Mouse (Mus musculus) heart, adult 2 months (tissue): ENCODE results near the gene Fchsd2. TPM values are rescaled to one million over a fixed set of nuclear protein-coding genes. Genes with fewer than 3 reads are reported as not detected.
A peak's percentile ranks its signal among the peaks of the same experiment; 100 is the strongest.

ENCODE experiments used
- DNase-seq, 2 experiments: peaks; one replicate each; pipeline ENCODE4 v3.0.0; 2021
- H3K27ac ChIP-seq: fragments of 200-600 bp; 2 replicates; pipeline ENCODE4 v1.8.1; 2022
- H3K27me3 ChIP-seq: fragments of 200-500 bp; 2 replicates; pipeline ENCODE4 v1.6.1; 2012; ENCODE audit warnings: mild to moderate bottlenecking, low read length, inconsistent platforms, mixed read lengths; ENCODE audit not compliant: control insufficient read depth, insufficient read depth
- H3K36me3 ChIP-seq: fragments of 200-500 bp; 2 replicates; pipeline ENCODE4 v1.6.1; 2012; ENCODE audit warnings: low read length, inconsistent platforms; ENCODE audit not compliant: control insufficient read depth, insufficient read depth
- H3K4me1 ChIP-seq: fragments of 200-500 bp; 2 replicates; pipeline ENCODE4 v1.6.1; 2011; ENCODE audit warnings: low read length; ENCODE audit not compliant: control insufficient read depth, insufficient read depth
- H3K4me3 ChIP-seq: fragments of 200-600 bp; 2 replicates; pipeline ENCODE4 v1.8.1; 2022
- H3K79me2 ChIP-seq: fragments of 200-500 bp; replicated peaks from 2 replicates; pipeline ENCODE4 v1.6.1; 2012; ENCODE audit warnings: mild to moderate bottlenecking, inconsistent platforms, low read length, moderate library complexity, mixed read lengths; ENCODE audit not compliant: control insufficient read depth, insufficient read depth
- H3K9ac ChIP-seq: fragments of 200-500 bp; 2 replicates; pipeline ENCODE4 v1.6.1; 2012; ENCODE audit warnings: low read depth, mild to moderate bottlenecking, control low read depth, inconsistent platforms, low read length, mixed read lengths
- CTCF ChIP-seq: fragments of 200-600 bp; IDR thresholded peaks from 2 replicates; pipeline ENCODE4 v1.8.1; 2022; ENCODE audit warnings: antibody characterized with exemption, mild to moderate bottlenecking, moderate library complexity
- EP300 ChIP-seq: fragments of 200-500 bp; IDR thresholded peaks from 2 replicates; pipeline ENCODE4 v1.6.1; 2011; ENCODE audit warnings: low read depth, low read length, control low read depth; ENCODE audit not compliant: insufficient read depth
- POLR2A ChIP-seq: fragments of 200-500 bp; IDR thresholded peaks from 2 replicates; pipeline ENCODE4 v1.6.1; 2011; ENCODE audit warnings: mild to moderate bottlenecking, low read depth, low read length, control low read depth; ENCODE audit not compliant: insufficient read depth
- WGBS: fragments of 180-500 bp; shearing (Covaris S2); methylation state at CpG from one replicate; pipeline ENCODE4 v1.1.7; 2018; 5-methylcytosine and 5-hydroxymethylcytosine counted together
- intact Hi-C: fragments of 180-260 bp; cut with DNase I; formaldehyde crosslinking; loops from one replicate; pipeline ENCODE4 v1.15.1; 2025
- polyA plus RNA-seq: library from polyadenylated mRNA; depleted of rRNA; stranded (reverse); fragments of >200 nt; gene quantifications from 2 replicates; pipeline ENCODE4 v1.2.3, GENCODE M21; 2012
- total RNA-seq, 2 experiments: library from RNA; stranded (reverse); gene quantifications; 2 replicates each; pipeline ENCODE4 v1.2.3; 2021

The Fchsd2 gene
- total and polyA plus RNA-seq, 3 experiments, result 5.6 to 22.4 (median 20.9) TPM

DNA sequence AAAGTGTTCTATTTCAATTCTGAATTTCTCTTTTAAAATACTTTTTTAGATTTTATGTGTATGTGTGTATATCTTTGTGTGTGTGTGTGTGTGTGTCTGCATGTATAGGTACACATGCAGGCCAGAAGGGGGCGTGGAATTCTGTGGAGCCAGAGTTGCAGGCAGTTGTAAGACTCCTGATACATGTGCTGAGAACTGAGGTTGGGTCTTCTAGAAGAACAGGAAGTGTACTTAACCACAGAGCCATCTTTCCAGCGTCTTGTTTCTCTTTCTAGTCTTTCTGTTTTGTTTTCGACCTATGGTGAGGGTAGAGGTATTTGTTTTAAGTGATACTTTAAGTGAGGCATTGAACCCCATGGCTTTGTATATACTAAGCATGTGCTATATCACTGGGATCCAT, 20.7 kb downstream of the Fchsd2 start:
- TF ChIP-seq CTCF (no peak), EP300 (no peak), POLR2A (no peak)
- Histone ChIP-seq H3K9ac (no peak overlapping the region), H3K36me3 (peaks cover 11% of the 10 kb centered on the region), H3K4me3 (no peak overlapping the region), H3K27ac (no peak overlapping the region), H3K4me1 (no peaks in the 10 kb centered on the region; the same call in none of the 2 replicates), H3K27me3 (no peaks in the 10 kb centered on the region), H3K79me2 (peaks cover 3% of the 10 kb centered on the region; the same call in 1 of the 2 replicates)
- DNase-seq, result no peak
- intact Hi-C loops, result loop anchor here (5.0 kb wide), 1 partner anchor 174 kb away; no protein-coding TSS in a partner anchor
- 86% methylated on average over 3 of the region's 3 CpGs for WGBS

DNA sequence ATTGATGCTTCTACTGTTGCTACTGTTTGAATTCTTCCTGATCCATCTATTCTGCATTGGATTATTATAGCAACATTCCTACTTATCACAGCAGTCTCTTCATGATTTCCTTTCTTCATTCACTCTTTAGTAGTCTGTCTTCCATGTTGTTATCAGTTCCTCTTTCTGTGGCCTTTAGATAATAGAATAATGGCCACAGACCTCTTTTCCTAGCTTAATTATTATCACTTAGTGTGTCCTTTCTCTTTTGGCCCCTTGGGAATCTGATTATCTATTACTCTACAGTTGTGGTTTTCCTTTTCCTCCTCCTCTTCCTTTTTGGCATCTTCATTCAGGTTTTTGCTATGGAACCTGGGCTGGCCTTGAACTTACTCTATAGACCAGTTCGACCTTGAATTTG, 21.7 kb downstream of the Fchsd2 start:
- Histone ChIP-seq H3K9ac (no peak overlapping the region), H3K27ac (no peak overlapping the region), H3K36me3 (peaks cover 13% of the 10 kb centered on the region), H3K79me2 (peaks cover 3% of the 10 kb centered on the region; the same call in 1 of the 2 replicates), H3K27me3 (no peaks in the 10 kb centered on the region), H3K4me1 (no peaks in the 10 kb centered on the region; the same call in none of the 2 replicates), H3K4me3 (no peak overlapping the region)
- TF ChIP-seq EP300 (no peak), POLR2A (no peak), CTCF (no peak)
- intact Hi-C loops, result loop anchor here (5.0 kb wide), 1 partner anchor 173 kb away; no protein-coding TSS in a partner anchor
- no peak for DNase-seq
- WGBS, result 45% methylated on average over 1 of the region's 1 CpGs

DNA sequence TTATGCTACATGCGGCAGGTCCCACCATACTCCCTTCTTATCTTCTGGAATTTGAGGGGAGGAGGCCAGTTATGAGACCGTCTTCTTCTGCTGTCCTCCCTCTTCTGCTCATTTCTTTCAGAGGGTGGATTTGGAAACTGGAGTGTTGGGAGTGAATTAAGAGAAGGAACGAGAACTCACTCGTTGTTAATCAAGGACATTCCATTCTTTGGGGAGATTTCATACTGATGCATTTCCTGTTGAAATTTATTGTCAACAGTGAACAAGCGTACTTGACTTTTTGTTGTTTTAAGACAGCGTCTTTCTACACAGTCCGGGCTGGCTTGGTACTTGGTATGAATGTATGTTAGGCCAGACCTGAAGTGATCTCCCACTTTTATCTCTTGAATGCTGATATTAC, 26.7 kb downstream of the Fchsd2 start:
- H3K27ac ChIP-seq, result no peak overlapping the region; the same call in 1 of the 2 replicates
- H3K36me3 ChIP-seq, result peaks cover 15% of the 10 kb centered on the region
- TF ChIP-seq EP300 (no peak), POLR2A (no peak), CTCF (no peak)
- intact Hi-C loops, result no loop called here
- WGBS, result 69% methylated on average over 7 of the region's 7 CpGs
- DNase-seq, result no peak
- H3K79me2 ChIP-seq, result peaks cover 7% of the 10 kb centered on the region; the same call in 1 of the 2 replicates
- H3K4me3 ChIP-seq, result no peak overlapping the region
- H3K9ac ChIP-seq, result no peak overlapping the region
- peaks cover 2% of the 10 kb centered on the region for H3K4me1 ChIP-seq
- H3K27me3 ChIP-seq, result no peaks in the 10 kb centered on the region

DNA sequence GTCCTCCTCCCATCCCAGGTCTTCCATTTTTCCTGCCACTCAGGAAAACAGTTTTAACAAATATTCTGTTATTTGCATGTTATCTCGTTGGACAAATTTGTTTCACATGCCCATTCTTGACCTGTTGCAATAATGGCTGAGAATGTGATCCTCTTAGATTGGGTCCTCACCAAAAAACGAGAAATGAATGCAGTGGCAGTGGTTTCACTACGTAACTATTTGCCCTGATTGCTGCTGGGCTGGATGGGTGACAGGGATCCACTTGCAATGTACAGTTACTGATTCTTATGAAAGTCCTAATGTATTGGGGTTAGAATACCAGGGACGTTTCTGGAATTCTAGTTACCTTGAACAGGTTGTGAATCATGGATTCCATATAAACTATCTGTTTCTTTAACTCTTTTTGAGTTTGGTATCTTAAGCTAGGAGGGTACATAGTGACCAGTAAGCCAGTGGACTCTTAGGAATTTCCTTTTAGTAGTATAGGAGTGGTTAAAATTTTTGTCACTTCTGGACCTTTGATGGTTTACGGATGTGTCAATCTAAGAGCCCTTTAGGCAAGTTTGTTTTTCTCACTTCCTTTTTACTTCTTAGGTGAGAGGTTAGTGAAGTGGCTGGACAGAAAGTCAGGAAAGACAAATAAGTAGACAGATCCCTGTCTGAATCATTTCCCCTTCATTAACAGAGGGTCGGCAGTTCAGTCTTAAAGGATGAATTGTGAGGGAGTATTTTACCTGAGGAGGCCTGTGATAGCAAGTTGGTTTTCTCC, 31.1 kb downstream of the Fchsd2 start:
- peaks cover 5% of the 10 kb centered on the region for H3K4me1 ChIP-seq
- no peak overlapping the region for H3K27ac ChIP-seq
- no peak overlapping the region for H3K9ac ChIP-seq
- no peak overlapping the region for H3K4me3 ChIP-seq
- WGBS, result 67% methylated on average over 6 of the region's 6 CpGs
- no peak for TF ChIP-seq EP300
- no peak for TF ChIP-seq POLR2A
- no peak for TF ChIP-seq CTCF
- H3K36me3 ChIP-seq, result peaks cover 24% of the 10 kb centered on the region
- intact Hi-C loops, result no loop called here
- H3K79me2 ChIP-seq, result peaks cover 7% of the 10 kb centered on the region; the same call in 1 of the 2 replicates
- no peaks in the 10 kb centered on the region for H3K27me3 ChIP-seq
- no peak for DNase-seq

DNA sequence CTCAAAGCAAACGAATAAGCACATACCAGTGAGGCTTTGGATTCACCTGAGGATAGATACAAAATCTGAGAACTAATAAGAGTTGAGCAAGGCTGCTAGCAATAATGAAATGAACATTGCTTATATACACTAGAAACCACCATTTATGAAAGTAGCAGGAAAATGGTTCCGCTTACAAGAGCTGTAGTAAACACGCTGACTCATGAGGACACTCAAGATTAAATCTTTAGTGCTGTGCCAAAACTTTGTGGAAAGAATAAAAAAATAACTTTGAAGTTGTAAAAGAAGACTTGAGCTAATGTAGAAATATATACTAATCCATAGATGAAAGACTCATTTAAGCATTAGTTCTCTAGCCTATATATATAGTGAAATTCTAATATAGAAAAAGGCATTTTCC, 35.1 kb downstream of the Fchsd2 start:
- peaks cover 7% of the 10 kb centered on the region for H3K4me1 ChIP-seq
- no peak for DNase-seq
- no peaks in the 10 kb centered on the region for H3K27me3 ChIP-seq
- no peak overlapping the region for H3K4me3 ChIP-seq
- intact Hi-C loops, result no loop called here
- H3K79me2 ChIP-seq, result peaks cover 5% of the 10 kb centered on the region
- WGBS, result 48% methylated on average over 3 of the region's 3 CpGs
- H3K27ac ChIP-seq, result peak overlapping the region; percentile 18
- no peak overlapping the region for H3K9ac ChIP-seq
- TF ChIP-seq POLR2A, result no peak
- no peak for TF ChIP-seq EP300
- TF ChIP-seq CTCF, result no peak
- peaks cover 17% of the 10 kb centered on the region for H3K36me3 ChIP-seq

DNA sequence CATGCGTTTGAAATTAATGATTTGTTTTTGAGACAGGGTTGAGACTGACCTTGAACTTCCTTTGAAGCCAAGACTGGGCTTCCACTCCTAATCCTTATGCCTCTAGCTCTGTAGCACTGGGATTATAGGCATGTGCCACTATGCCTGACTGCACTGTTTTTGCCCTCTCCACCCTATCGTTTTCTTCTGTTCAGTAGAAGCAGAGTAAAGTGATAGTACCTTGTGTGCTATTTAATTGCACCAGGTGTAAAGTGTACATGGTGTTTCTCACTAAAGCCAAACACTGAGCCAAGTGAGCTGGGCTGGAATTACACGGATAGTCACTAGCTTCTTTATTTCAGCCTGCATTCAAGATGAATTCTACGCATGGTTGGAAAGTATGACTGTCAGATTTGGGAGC, 35.9 kb downstream of the Fchsd2 start:
- no peak for TF ChIP-seq EP300
- no peak for TF ChIP-seq CTCF
- TF ChIP-seq POLR2A, result no peak
- Histone ChIP-seq H3K9ac (no peak overlapping the region), H3K27me3 (no peaks in the 10 kb centered on the region), H3K36me3 (peaks cover 23% of the 10 kb centered on the region), H3K27ac (no peak overlapping the region), H3K79me2 (peaks cover 5% of the 10 kb centered on the region), H3K4me1 (peaks cover 7% of the 10 kb centered on the region), H3K4me3 (no peak overlapping the region)
- DNase-seq, result no peak
- intact Hi-C loops, result no loop called here
- WGBS, result 71% methylated on average over 4 of the region's 4 CpGs
